Mouse (Mus musculus): ENCODE measurements at regions not wholly inside any gene's neighbourhood (a gene's known extent, or its start where the extent isn't known, plus 50 kb on each side); places are given as distances from the start of the nearest gene placed in this dataset.

DNA sequence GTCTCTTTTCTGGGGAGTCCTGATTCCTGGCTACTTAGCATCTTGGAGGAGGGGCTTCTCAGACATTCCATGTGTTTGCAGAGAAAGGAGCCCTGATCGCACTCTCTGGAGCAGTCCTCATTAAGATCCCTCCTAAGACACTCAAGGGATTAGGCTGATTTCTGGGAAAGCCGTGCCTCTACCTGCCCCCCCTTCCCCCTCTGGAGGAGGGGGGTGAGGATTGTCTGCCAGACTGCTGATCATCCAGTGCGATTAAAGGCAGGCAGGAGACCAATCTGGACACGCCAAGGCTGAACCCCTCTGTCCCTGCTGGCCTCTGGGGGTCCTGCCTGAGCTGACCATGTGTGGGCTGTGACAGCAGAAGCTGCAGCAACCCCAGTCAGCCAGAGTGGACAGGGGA is 65.4 kb downstream of the Vegfa start:
- DNase-seq (ENCODE audit: low spot score): no peak

DNA sequence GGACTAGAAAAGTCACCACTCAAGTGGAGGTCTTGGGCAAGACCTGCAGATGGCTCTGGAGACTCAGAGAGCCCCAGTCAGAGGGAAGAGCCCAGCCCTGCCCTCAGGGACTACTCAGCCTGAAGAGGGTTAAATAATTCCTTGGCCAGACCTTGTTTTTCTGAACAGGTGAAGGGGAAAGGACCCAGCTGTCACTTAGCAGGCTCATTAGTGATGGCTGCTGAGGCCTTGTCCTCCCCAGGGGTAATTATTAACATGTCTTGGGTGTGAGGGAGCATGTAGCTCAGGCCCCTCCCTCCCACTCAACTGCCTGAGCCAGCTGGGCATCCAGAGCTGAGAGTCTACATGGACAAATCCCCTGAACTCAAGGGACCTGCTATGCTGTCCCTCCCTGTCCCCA is 68.1 kb downstream of the Vegfa start:
- DNase-seq (ENCODE audit: low spot score): no peak

DNA sequence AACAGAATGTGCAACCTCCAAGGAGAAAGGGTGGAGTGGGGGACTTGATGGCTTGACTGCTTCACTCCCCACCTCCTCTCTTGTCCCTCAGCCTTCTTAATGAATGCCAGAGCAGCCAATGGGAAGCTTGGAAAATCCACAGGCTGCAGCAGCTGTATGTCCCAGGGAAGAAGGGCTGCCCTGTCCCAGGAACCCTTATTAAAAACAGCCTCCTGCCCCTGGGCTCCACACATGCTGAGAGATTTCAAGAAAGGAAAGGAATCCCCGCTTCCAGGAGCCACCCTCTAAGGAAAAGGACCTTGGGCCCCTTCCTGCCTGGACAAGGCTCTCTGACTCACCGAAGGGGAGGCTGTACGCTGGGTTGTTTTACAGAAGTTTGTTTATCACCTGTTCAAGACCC is 68.8 kb downstream of the Vegfa start:
- no peak for DNase-seq (ENCODE audit: low spot score)

DNA sequence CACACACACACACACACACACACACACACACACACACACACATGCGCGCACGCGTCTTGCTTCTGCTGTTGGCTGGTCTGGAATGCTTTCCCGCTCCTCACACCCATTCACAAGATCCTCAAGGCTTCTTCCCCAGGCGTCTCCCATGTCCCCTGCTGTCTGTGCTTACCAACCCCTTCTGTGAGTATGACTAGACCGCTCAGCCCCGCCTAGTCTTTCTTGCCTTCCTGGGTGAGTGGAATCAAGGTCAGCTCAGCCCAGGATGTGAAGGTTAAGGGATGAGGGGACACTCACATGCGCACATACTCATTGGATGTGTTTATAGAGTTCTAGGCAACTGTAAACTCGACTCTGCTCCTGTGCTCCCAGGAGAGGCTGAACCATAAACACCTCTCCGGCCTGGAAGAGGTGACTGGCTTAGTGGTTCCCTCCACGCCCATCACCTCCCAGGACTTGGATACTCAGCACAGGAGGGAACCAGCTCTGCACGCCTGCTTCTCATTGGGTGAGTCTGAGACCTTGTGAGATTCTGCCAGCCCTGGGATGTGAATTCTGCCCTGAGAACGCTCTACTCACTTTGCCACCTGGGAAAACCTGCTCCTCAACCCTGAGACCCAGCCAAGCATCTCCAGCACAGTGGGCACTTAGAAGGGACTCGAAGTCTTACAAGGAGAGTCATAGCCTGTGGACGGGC is 70.4 kb downstream of the Vegfa start:
- DNase-seq (ENCODE audit: low spot score): no peak

DNA sequence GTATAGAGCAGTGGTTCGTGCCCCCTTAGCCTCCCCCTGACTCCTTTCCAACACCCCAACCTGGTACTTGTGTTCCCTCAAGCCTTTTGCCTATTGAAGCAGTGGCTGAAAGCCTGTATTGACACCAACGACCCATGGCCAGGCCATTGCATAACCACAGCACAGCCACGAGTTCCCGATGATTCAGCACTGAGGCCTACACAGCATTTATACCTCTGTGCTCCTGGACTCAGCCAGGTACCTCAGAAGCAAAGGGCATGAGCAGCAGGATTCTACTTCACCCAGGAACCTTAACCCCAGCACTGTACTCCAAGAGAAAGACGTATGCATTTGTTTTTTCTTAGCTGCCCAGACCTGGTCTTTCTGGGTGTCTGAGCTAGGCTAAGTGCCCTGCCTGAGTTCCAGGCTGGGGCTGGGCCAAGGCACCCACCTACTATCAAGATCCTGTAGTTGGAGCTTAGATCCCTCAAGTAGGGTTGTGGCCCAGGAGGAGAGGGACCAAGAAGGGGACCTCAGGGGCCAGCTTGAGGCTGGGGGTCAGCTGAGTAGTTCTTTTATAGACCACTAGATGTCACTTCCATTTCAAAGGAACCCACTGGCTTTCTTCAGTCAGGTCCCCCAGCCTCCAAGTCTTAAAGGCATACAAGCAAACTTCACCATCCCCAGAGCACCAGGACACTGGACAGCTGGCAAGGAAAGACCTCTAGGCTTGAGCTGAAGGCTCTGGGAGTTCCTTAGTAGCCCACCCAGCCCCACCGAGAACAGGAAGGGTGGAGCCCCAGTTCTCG is 73.9 kb downstream of the Vegfa start:
- no peak for DNase-seq (ENCODE audit: low spot score)

DNA sequence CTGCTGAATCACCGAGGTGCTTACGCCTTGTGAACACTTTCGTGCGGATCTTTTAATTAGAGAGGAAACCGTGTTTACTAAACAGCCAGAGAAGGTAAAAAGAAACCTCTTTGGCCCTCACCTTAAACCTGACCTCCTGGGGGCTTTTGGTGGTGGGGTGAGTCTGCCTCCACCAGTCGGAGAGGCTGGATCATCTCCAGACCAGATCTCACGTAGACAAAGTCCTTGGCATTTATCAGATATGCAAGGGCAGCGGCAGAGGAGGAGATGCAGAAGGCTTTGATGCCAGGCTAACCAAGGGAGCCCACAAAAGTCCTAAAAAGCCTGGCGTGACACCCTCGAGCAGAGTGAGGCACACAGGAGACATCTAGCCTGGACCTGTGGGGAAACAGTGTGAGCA is 76.7 kb downstream of the Vegfa start:
- no peak for DNase-seq (ENCODE audit: low spot score)

DNA sequence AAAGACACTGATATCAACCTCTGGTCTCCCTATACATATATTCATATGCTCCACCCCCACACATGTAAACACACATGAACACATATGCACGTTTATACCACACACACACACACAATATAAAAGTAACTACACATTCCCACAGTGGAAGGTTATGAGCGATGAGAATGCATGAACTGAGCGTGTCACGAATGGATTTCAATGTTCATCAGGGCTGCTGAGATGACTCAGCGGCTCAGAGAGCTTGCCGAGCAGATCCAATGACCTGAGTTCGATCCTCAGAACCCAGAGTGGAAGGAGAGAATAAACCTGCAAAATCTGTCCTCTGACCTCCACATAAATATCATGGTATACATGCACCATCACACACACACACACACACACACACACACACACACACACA is 77.3 kb downstream of the Vegfa start:
- DNase-seq (ENCODE audit: low spot score): no peak

DNA sequence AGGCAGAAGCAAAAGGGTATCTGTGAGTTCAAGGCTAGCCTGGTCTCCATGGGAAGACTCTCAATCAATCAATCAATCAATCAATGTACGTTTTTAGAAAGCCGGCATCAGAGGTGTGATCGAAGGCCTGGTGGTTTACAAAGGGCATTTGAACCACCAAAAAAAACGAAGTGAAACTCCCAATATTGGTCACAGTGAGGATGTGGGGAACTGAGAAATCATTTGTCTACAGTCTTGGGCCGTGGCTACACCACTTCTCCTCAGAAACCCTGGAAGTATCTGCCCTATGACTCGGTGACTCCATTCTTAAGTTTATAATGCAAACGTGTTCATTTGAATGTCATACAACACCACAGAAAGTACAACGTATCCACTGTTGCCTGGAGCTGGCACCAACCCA is 78.6 kb downstream of the Vegfa start:
- DNase-seq (ENCODE audit: low spot score): no peak

DNA sequence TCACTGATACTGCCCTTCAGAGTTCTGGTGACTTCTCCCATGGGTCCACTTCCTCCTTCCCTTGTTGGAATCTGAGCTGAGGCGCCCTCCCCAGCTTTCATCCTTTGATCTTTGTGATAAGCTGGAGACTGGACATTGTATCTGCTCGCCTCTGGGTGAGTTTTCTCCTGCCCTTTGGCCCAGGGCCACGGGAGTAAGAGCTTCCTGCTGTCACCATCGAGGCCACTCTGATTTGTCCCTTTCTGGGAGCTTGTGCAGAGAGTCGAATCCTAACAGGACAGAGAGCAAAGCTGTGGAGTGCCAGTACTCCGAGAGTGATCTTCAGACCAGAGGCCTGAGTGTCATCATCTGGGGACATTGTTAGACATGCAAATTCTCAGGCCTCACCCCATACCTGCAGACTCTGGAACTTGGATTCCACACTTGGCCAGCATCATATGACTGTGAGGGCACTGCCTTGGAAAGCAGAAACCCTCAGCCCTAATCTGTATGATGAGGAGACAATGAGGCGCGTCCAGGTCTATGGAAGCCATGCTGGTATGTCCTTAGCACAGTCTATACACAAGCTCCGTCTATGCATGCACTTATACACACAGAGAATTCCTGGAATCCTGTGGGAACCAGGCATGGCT is 81.5 kb downstream of the Vegfa start:
- no peak for DNase-seq (ENCODE audit: low spot score)

DNA sequence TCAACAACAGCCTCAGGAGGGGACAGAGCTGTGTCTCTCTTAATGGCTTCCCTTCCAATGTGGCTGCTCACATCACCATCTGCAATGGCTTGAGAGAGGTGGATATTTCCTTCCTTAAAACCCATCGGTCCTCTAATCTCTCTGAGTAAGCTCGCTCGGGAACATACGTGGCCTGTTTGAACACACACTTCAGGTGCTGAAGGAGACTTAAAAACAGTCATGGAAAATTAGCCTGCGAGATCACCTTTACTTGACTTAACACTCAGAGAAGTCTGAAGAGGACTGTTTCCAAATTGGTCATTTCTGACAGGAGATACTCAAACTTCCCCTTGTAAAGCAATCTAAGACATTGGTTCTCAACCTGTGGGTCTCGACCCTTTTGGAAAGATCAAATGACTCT is 83.0 kb downstream of the Vegfa start:
- DNase-seq (ENCODE audit: low spot score): no peak

DNA sequence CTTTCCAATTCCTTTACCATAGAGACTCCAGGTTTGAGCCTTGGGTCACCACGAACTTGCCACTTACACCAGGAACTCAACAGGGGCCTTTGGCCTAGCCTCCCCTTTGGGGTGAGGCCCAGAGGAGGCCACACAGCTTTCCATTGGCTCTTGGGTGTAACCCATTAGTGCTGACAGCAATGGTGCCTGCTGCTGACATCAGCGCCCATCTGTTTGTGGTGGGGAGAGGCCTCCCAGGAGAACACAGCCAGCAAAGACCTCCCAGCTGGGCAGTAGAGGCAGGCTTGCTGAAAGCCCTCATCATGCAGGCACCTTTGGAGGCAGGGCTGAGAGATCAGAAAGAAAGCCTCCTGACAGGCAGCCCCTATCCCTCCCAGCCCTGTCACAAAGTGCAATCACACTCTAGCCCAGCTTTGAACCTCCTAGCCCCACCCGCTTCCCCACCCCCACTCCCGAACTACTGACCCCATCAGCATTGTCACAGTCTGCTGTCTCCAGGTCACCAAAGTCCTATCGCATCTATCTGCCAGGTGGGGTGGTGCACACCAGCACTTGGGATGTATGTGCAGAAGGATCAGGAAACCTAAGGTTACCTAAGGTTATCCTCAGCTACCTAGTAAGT is 83.7 kb downstream of the Vegfa start:
- DNase-seq (ENCODE audit: low spot score): no peak

DNA sequence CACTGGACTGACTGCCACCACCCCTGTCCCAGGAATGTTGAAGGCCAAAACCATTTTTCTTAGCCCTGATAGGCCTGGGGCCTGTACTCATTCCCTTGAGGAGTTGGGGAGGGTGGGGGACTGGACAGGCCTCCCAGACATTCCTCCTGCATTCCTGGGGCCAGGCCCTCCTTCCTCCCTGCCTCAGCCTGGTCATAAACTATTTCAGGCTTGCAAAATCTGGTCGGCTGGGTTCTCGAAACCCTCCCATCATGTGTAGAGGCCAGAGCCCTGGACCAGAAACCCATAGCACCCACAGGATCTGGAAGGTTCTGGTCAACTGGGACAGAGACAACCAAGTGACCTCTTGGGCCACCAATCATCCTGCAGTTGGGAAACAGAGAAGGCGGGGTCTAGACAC is 87.2 kb downstream of the Vegfa start:
- DNase-seq (ENCODE audit: low spot score): no peak

DNA sequence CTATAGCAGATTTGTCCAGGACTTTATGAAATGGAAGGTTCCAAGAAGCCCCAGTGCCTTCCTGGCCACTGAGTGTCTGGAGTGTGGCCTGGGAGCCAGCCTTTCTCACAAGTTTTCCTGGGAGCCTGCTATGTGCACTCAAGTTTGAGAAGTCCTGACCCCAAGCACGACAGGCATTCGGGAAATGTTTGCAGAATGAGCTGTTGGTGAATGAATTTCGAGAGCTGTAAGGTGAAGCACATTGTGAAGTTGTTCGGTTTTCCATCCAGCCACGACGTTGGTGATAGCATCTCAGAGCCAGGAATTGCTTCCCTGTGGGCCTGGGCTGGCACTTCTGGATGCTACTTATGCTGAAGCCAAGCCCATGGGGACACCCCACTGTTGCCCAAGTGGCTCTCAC is 88.9 kb downstream of the Vegfa start:
- no peak for DNase-seq (ENCODE audit: low spot score)

DNA sequence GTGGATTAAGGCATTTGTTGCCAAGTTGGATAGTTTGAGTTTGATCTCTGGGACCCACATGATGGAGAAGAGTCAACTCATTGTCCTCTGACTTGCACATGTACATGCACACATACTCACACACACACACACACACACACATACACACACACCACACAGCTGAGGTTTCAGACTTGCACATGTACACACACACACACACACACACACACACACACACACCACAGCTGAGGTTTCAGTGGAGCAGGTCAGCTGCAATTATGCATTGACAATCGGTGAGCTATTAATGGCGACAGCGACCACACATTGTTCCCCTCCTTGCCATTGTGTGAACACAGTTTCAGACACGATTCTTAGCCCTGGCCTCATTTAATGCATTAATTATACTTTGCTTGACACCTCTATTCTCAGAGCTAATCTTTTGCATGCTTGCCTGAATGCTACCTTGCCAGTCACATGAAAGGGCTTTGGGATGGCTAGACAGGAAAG is 90.2 kb downstream of the Vegfa start:
- no peak for DNase-seq (ENCODE audit: low spot score)

DNA sequence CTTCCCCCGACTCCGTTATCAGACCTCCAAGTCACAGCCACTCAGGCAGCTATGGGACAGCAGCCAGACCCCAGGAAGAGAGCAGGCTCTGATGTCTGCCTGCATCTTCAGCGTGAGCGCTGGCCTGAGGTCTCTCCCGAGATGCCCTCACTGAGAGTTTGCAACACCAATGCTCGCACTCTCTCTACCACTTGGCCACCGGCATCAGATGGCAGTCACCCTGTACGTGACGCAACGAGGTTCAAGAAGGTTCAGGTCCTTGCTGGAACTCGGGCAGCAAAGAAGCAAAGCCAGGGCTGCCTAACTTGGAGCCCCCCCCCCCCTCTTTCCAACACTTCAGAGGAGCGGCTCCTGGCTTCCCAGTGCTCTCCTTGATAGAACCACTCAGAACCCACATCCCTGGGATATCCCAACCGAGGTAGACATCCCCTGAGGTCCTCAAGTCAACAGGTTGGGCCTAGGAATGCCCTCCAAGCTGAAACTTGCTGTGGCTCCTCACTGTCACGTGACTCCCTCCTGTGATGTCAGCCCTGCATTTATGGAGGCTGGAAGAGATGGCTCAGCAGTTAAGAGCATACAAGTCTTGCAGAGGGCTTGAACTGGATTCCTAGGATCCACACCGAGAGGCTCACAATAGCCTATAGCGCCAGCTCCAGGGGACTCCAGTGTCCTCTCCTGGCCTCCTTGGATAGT is 91.9 kb downstream of the Vegfa start:
- DNase-seq (ENCODE audit: low spot score): no peak

DNA sequence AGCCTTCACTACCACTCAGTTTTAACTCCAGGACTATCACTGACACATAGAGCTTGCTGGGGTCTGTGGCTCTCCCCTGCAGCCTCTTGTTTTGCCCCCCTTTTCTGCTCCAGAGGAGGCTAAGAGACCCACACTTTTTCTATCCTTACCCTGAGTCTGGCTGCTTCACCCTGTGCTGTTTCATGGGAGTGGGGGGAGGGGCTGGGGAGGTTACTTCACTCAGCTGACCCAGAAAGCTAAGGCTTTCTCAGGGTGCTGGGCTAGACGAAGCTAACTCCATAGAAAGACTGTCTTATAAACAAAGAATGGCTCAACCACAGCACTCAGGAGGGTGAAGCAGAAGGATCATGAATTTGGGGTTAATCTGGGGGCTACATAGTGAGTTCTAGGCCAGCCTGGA is 93.9 kb downstream of the Vegfa start:
- no peak for DNase-seq (ENCODE audit: low spot score)

DNA sequence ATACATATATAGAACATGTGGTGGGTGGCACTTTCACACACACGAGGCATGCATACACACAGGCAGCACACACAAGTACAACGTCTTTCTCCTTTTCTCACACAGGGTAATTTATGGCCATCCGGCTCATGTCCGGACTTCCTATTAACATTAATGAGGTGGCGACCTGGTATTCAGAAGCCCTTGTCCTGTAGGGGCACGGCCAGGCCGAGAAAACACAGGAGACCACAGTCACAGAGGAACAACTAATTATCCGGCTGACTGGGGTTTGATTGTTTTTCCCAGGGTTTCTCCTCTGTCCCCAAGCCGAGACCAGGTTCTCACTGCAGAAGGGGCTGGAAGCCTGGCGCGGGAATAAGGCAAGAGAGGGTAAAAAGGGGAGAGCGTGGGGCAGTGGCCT is 95.6 kb downstream of the Vegfa start:
- DNase-seq (ENCODE audit: low spot score): no peak

DNA sequence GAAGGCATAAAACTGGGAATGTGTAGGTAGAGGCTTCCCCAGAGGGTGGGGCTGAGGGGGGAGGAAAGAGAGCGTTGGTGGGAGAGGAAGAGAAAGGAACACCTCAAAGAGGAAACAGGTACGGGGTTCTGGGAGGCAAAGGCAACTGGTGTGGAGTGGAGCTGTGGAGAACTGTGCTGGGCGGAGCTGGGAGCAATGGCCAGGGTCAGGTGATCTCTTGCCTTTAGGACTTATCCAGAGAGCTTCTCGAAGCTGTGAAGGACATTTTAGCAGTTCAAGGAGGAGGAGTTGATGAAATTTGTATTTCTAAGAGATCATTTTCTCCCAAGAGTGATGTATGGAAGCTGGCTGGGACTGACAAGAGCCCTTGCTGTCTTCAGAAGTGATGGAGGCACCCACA is 96.9 kb downstream of the Vegfa start:
- DNase-seq (ENCODE audit: low spot score): no peak

DNA sequence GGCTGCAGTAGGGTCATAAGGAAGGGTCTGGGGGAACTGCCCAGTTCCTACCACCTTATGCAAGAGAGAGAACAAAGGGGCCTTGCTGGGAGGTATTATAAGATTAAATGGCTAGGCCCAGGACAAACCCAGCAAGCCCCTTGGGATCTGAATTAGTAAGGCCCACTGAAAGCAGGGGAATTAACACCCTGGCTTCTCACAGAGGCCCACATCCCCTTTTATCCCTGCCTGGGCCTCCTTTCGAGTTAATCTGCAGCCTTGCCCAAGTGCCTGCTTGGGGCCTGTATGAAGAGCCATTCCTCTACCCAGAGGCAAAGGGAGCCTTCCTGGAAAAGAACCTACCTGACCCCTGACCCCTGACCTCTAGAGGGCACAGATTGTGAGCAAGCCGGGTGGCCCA is 98.2 kb downstream of the Vegfa start:
- DNase-seq (ENCODE audit: low spot score): no peak

DNA sequence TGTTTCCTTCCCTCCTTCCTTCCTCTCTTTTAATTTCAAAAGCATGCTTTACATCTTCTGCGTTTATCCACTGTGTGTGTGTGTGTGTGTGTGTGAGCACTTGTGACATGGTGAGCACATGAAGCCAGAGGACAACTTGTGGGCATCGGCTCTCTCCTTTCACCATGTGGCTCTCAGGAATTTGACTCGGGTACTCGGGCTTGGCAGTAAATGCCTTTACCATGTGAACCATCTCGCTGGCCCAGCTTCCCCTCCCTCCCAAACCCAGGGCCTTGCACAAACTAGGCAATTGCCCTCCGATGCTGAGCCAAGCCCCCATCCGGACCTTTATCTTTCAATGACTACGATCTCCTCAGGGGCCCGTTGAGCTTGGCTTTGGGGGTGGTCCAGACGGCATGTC is 99.1 kb downstream of the Vegfa start:
- no peak for DNase-seq (ENCODE audit: low spot score)

DNA sequence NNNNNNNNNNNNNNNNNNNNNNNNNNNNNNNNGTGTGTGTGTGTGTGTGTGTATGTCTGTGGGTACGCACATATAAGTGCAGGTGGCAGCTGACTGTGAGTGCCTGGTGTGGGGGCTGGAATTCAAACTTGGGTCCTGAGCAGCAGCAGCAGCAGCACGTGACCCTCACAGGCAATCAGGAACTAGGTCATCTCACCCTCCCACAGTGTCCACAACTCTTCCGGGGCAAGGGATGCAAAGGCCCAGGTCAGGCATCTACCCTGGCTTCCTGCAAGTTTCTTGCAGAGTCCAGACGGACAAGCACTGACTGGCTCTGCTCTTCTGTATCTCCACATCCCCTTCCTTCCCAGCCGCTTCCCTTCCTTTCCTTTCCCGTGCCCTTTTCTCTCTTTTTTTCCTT is 99.6 kb downstream of the Vegfa start:
- DNase-seq (ENCODE audit: low spot score): no peak

DNA sequence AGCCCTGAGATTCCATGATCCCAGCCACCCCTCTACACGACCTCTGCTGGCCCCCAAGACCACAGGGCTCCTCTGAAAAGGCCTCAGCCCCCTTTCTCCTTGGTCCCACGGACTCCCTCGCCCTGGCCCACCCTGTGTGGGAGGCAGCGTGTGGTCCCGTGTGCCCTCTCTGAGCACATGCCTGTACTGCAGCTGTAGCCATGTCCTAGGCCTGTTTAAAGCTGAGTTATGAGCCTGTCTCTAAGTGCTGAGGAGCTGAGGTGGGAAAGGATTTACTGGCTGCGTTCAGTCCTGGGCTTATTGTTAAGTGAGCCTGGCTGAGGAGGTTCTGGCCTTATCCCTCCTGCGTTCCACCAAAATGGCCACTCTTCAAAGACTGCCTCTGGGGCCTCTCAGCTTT is 102.6 kb downstream of the Vegfa start:
- no peak for DNase-seq (ENCODE audit: low spot score)

Measured in testis, postnatal 10 days (tissue).